Mouse (Mus musculus) stomach, embryonic 14.5 days (tissue): ENCODE measurements around the gene Kansl1. TPM values are rescaled to one million over a fixed set of nuclear protein-coding genes. Genes with fewer than 3 reads are reported as not detected.

ENCODE experiments used
- ATAC-seq: fragments of 200-750 bp; cut with Nextera tagmentation; 2 replicates; pipeline ENCODE4 v1.8.0; 2017; ENCODE audit warnings: low read depth, moderate TSS enrichment; ENCODE audit not compliant: insufficient number of reproducible peaks, insufficient read depth, low FRiP score
- H3K27ac ChIP-seq: fragments of 300-500 bp; sonication (generic); 2 replicates; pipeline ENCODE4 v1.5.1; 2014; ENCODE audit warnings: mild to moderate bottlenecking, low read length, moderate library complexity, mixed read lengths
- H3K27me3 ChIP-seq: fragments of 300-500 bp; sonication (generic); 2 replicates; pipeline ENCODE4 v1.6.1; 2014; ENCODE audit warnings: low read length, control low read depth, mixed read lengths; ENCODE audit not compliant: control insufficient read depth, insufficient read depth
- H3K36me3 ChIP-seq: fragments of 300-500 bp; sonication (generic); 2 replicates; pipeline ENCODE4 v1.6.1; 2014; ENCODE audit warnings: mild to moderate bottlenecking, control low read depth, low read length, moderate library complexity, mixed read lengths; ENCODE audit not compliant: control insufficient read depth, insufficient read depth
- H3K4me1 ChIP-seq: fragments of 300-500 bp; sonication (generic); 2 replicates; pipeline ENCODE4 v1.6.1; 2014; ENCODE audit warnings: low read length, control low read depth, mixed read lengths; ENCODE audit not compliant: control insufficient read depth, insufficient read depth
- H3K4me2 ChIP-seq: fragments of 300-500 bp; sonication (generic); replicated peaks from 2 replicates; pipeline ENCODE4 v1.6.1; 2014; ENCODE audit warnings: low read depth, low read length, control low read depth
- H3K4me3 ChIP-seq: fragments of 300-500 bp; sonication (generic); 2 replicates; pipeline ENCODE4 v1.5.1; 2014; ENCODE audit warnings: low read depth, low read length, control low read depth
- H3K9ac ChIP-seq: fragments of 300-500 bp; sonication (generic); replicated peaks from 2 replicates; pipeline ENCODE4 v1.6.1; 2014; ENCODE audit warnings: low read depth, mild to moderate bottlenecking, control low read depth, low read length, moderate library complexity, mixed read lengths
- H3K9me3 ChIP-seq: fragments of 300-500 bp; sonication (generic); 2 replicates; pipeline ENCODE4 v1.6.1; 2016; ENCODE audit warnings: low read depth, low read length, control low read depth; ENCODE audit not compliant: control insufficient read depth
- WGBS: fragments of 180-500 bp; shearing (Covaris S2); extraction: QIAGEN DNeasy Blood & Tissue Kit; methylation state at CpG from one replicate; pipeline ENCODE4 v1.1.7; 2014; 5-methylcytosine and 5-hydroxymethylcytosine counted together
- polyA plus RNA-seq: library from polyadenylated mRNA; unstranded; fragments of >200 nt; fragmentation: Nextera tagmentation; extraction: Ambion mirVana; gene quantifications from 2 replicates; pipeline ENCODE4 v1.2.1, GENCODE M21; 2014

Gene Kansl1
- polyA plus RNA-seq, 1 experiment from 2014 or later, result 28.1 TPM

GRCm38 (mm10) chr11:104395648-104396047 is 73.0 kb downstream of the Kansl1 start:
- ATAC-seq, result no peak
- H3K4me1 ChIP-seq, result peaks cover 5% of the 10 kb centered on the region; the same call in 1 of the 2 replicates
- no peak overlapping the region for H3K27ac ChIP-seq
- H3K9ac ChIP-seq, result no peak overlapping the region
- H3K36me3 ChIP-seq, result peaks cover 6% of the 10 kb centered on the region; the same call in 1 of the 2 replicates
- H3K9me3 ChIP-seq, result no peaks in the 10 kb centered on the region
- H3K4me3 ChIP-seq, result no peak overlapping the region
- whole genome bisulfite sequencing, result 97% methylated on average over 2 of the region's 2 CpGs
- H3K27me3 ChIP-seq, result no peaks in the 10 kb centered on the region
- no peak overlapping the region for H3K4me2 ChIP-seq

GRCm38 (mm10) chr11:104393196-104393595 is 75.5 kb downstream of the Kansl1 start:
- 74% methylated on average over 6 of the region's 6 CpGs for WGBS
- Histone ChIP-seq H3K36me3 (peaks cover 6% of the 10 kb centered on the region; the same call in 1 of the 2 replicates), H3K27me3 (no peaks in the 10 kb centered on the region), H3K4me1 (no peaks in the 10 kb centered on the region), H3K9ac (no peak overlapping the region), H3K27ac (no peak overlapping the region), H3K4me3 (no peak overlapping the region), H3K4me2 (no peak overlapping the region), H3K9me3 (no peaks in the 10 kb centered on the region)
- ATAC-seq, result no peak

GRCm38 (mm10) chr11:104392153-104392552 is 76.5 kb downstream of the Kansl1 start:
- Histone ChIP-seq H3K9me3 (no peaks in the 10 kb centered on the region), H3K9ac (no peak overlapping the region), H3K36me3 (peaks cover 6% of the 10 kb centered on the region; the same call in 1 of the 2 replicates), H3K27me3 (no peaks in the 10 kb centered on the region), H3K4me3 (no peak overlapping the region), H3K27ac (no peak overlapping the region), H3K4me2 (no peak overlapping the region), H3K4me1 (no peaks in the 10 kb centered on the region)
- 78% methylated on average over 1 of the region's 1 CpGs for WGBS
- ATAC-seq, result no peak

GRCm38 (mm10) chr11:104387284-104387683 is 81.4 kb downstream of the Kansl1 start:
- Histone ChIP-seq H3K4me2 (no peak overlapping the region), H3K9ac (no peak overlapping the region), H3K36me3 (no peaks in the 10 kb centered on the region), H3K9me3 (no peaks in the 10 kb centered on the region), H3K4me3 (no peak overlapping the region), H3K27ac (no peak overlapping the region), H3K4me1 (no peaks in the 10 kb centered on the region), H3K27me3 (no peaks in the 10 kb centered on the region)
- ATAC-seq, result no peak
- 98% methylated on average over 1 of the region's 1 CpGs for WGBS

- H3K9me3 ChIP-seq, result no peaks in the 10 kb centered on the region
- H3K4me3 ChIP-seq, result no peak overlapping the region
- no peaks in the 10 kb centered on the region for H3K36me3 ChIP-seq
- H3K27ac ChIP-seq, result no peak overlapping the region
- ATAC-seq, result no peak
- 98% methylated on average over 1 of the region's 1 CpGs for WGBS
- no peaks in the 10 kb centered on the region for H3K4me1 ChIP-seq
- no peak overlapping the region for H3K4me2 ChIP-seq
- H3K27me3 ChIP-seq, result no peaks in the 10 kb centered on the region
- H3K9ac ChIP-seq, result no peak overlapping the region
Observed at GRCm38 (mm10) chr11:104386595-104386994, 82.1 kb downstream of the Kansl1 start.

- 86% methylated on average over 2 of the region's 2 CpGs for WGBS
- H3K4me3 ChIP-seq, result no peak overlapping the region
- no peaks in the 10 kb centered on the region for H3K4me1 ChIP-seq
- no peaks in the 10 kb centered on the region for H3K27me3 ChIP-seq
- ATAC-seq, result no peak
- no peaks in the 10 kb centered on the region for H3K36me3 ChIP-seq
- no peaks in the 10 kb centered on the region for H3K9me3 ChIP-seq
- H3K4me2 ChIP-seq, result no peak overlapping the region
- no peak overlapping the region for H3K9ac ChIP-seq
- H3K27ac ChIP-seq, result no peak overlapping the region
Observed at GRCm38 (mm10) chr11:104383167-104383810, 85.4 kb downstream of the Kansl1 start.

GRCm38 (mm10) chr11:104381887-104382286 is 86.8 kb downstream of the Kansl1 start:
- Histone ChIP-seq H3K9me3 (no peaks in the 10 kb centered on the region), H3K4me2 (no peak overlapping the region), H3K27me3 (no peaks in the 10 kb centered on the region), H3K27ac (no peak overlapping the region), H3K9ac (no peak overlapping the region), H3K36me3 (no peaks in the 10 kb centered on the region; the same call in none of the 2 replicates), H3K4me3 (no peak overlapping the region), H3K4me1 (no peaks in the 10 kb centered on the region)
- ATAC-seq, result no peak
- WGBS, result 88% methylated on average over 4 of the region's 4 CpGs

- no peak for ATAC-seq
- whole genome bisulfite sequencing, result 81% methylated on average over 1 of the region's 1 CpGs
Observed at GRCm38 (mm10) chr11:104379635-104380034, 89.0 kb downstream of the Kansl1 start.

GRCm38 (mm10) chr11:104376291-104376690 is 92.4 kb downstream of the Kansl1 start:
- Histone ChIP-seq H3K4me1 (no peaks in the 10 kb centered on the region), H3K4me3 (no peak overlapping the region), H3K36me3 (peaks cover 3% of the 10 kb centered on the region), H3K9ac (no peak overlapping the region), H3K9me3 (no peaks in the 10 kb centered on the region), H3K27ac (no peak overlapping the region), H3K4me2 (no peak overlapping the region), H3K27me3 (no peaks in the 10 kb centered on the region)
- 91% methylated on average over 3 of the region's 3 CpGs for WGBS
- no peak for ATAC-seq

More at GRCm38 (mm10) chr11:104379635-104380034, 89.0 kb downstream of the Kansl1 start:
- no peaks in the 10 kb centered on the region for H3K27me3 ChIP-seq
- H3K4me2 ChIP-seq, result no peak overlapping the region
- H3K9ac ChIP-seq, result no peak overlapping the region
- no peaks in the 10 kb centered on the region for H3K4me1 ChIP-seq
- H3K9me3 ChIP-seq, result no peaks in the 10 kb centered on the region
- no peak overlapping the region for H3K27ac ChIP-seq
- no peak overlapping the region for H3K4me3 ChIP-seq
- H3K36me3 ChIP-seq, result peaks cover 3% of the 10 kb centered on the region
